Mouse (Mus musculus) testis, adult 2 months (tissue): ENCODE results near the gene Fam107b. TPM values are rescaled to one million over a fixed set of nuclear protein-coding genes. Genes with fewer than 3 reads are reported as not detected.
A peak's percentile ranks its signal among the peaks of the same experiment; 100 is the strongest.

ENCODE experiments used
- H3K27ac ChIP-seq: fragments of 200-500 bp; 2 replicates; pipeline ENCODE4 v1.5.1; 2012; ENCODE audit warnings: low read depth, low read length; ENCODE audit not compliant: control insufficient read depth, insufficient read depth
- H3K27me3 ChIP-seq: fragments of 200-500 bp; 2 replicates; pipeline ENCODE4 v1.6.1; 2012; ENCODE audit warnings: mild to moderate bottlenecking, low read length, moderate library complexity; ENCODE audit not compliant: control insufficient read depth, insufficient read depth
- H3K36me3 ChIP-seq: fragments of 200-500 bp; 2 replicates; pipeline ENCODE4 v1.6.1; 2012; ENCODE audit warnings: mild to moderate bottlenecking, low read length; ENCODE audit not compliant: control insufficient read depth, insufficient read depth
- H3K4me1 ChIP-seq: fragments of 200-500 bp; 2 replicates; pipeline ENCODE4 v1.6.1; 2012; ENCODE audit warnings: low read length; ENCODE audit not compliant: control insufficient read depth, insufficient read depth
- H3K4me3 ChIP-seq: fragments of 200-500 bp; 2 replicates; pipeline ENCODE4 v1.5.1; 2012; ENCODE audit warnings: low read depth, mild to moderate bottlenecking, low read length, moderate library complexity, mixed read lengths; ENCODE audit not compliant: control insufficient read depth
- CTCF ChIP-seq: fragments of 200-500 bp; IDR thresholded peaks from 2 replicates; pipeline ENCODE4 v1.5.1; 2012; ENCODE audit warnings: low read depth, mild to moderate bottlenecking, inconsistent platforms, low read length, moderate library complexity; ENCODE audit not compliant: control insufficient read depth, insufficient read depth, insufficient replicate concordance
- POLR2A ChIP-seq: fragments of 200-500 bp; IDR thresholded peaks from 2 replicates; pipeline ENCODE4 v1.6.1; 2012; ENCODE audit warnings: low read depth, mild to moderate bottlenecking, inconsistent platforms, low read length, moderate library complexity; ENCODE audit not compliant: control insufficient read depth
- polyA plus RNA-seq: library from polyadenylated mRNA; depleted of rRNA; stranded (reverse); fragments of >200 nt; gene quantifications from 2 replicates; pipeline ENCODE4 v1.2.3, GENCODE M21; 2012

Fam107b gene
- polyA plus RNA-seq, 1 experiment: 75.0 TPM

- Histone ChIP-seq H3K27me3 (no peaks in the 10 kb centered on the region), H3K4me3 (no peak overlapping the region), H3K4me1 (peaks cover 3% of the 10 kb centered on the region; the same call in 1 of the 2 replicates), H3K27ac (no peak overlapping the region), H3K36me3 (no peaks in the 10 kb centered on the region)
- TF ChIP-seq CTCF: no peak
- TF ChIP-seq POLR2A: no peak
Measured at GRCm38 (mm10) chr2:3753749-3754148, 183.5 kb downstream of the Fam107b start.

DNA sequence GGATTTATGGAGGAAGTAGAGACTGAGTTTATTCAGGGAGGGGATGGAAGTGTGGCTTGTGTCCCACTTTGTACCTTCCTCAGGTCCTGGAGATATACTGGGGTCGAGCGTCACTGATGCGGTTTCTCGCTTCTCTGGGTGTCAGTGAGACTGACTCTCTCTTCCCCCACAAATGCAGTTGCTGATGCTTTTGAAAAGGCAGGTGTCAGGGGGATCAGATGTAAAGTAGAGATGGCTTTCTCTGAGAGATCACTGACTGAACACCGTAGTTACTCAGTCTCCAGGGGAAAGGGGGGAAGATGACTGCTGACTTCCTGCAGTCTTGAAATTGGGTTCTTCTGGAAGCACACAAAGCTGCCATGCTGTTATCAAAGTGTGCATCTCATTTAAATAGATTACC, 185.6 kb downstream of the Fam107b start:
- H3K36me3 ChIP-seq: no peaks in the 10 kb centered on the region
- H3K4me1 ChIP-seq: no peaks in the 10 kb centered on the region
- no peak overlapping the region for H3K27ac ChIP-seq
- H3K4me3 ChIP-seq: no peak overlapping the region
- no peaks in the 10 kb centered on the region for H3K27me3 ChIP-seq
- TF ChIP-seq POLR2A: no peak
- TF ChIP-seq CTCF: no peak

DNA sequence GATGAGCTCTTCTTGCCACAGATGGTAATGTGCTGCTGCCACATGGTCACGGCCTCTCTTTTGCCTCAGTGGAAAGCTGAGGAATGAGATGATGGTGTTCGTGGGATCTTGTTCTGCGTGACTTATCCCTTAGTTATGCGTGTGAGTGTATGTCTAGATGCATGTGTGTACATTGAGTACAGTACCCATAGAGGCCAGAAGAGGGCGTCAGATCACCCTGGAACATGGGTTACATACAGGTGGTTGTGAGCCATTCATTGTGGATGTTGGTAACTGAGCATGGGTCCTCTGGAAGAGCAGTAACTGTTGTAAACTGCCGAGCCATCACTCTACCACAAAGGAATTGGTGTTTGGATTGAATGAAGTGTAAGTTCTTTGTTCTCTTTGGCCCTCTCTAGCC, 188.1 kb downstream of the Fam107b start:
- Histone ChIP-seq H3K27me3 (no peaks in the 10 kb centered on the region), H3K4me1 (no peaks in the 10 kb centered on the region), H3K36me3 (no peaks in the 10 kb centered on the region), H3K4me3 (no peak overlapping the region), H3K27ac (no peak overlapping the region)
- no peak for TF ChIP-seq POLR2A
- no peak for TF ChIP-seq CTCF

- Histone ChIP-seq H3K27me3 (no peaks in the 10 kb centered on the region), H3K4me3 (no peak overlapping the region), H3K36me3 (no peaks in the 10 kb centered on the region), H3K4me1 (no peaks in the 10 kb centered on the region), H3K27ac (no peak overlapping the region)
- TF ChIP-seq CTCF: no peak
- no peak for TF ChIP-seq POLR2A
Measured at GRCm38 (mm10) chr2:3760234-3760836, 190.0 kb downstream of the Fam107b start.

DNA sequence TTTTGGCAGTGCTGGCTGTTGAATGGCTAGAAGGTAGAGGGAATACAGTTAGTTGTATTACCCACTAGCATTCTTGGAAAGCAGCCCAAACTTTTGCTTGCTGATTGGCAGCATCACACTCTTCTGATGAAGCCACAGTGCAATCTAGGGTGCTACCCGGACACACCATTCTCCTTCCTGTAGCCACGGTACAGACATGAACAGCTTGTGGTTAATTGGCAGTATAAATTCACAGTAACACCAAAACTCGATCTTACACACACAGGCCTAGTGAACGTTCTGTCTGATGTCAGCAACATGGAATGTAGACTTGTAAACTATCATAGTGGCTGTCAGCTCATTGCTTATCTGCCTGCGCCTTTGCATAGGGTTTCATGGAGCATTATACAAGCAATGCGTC, 193.8 kb downstream of the Fam107b start:
- H3K27ac ChIP-seq: no peak overlapping the region
- no peak for TF ChIP-seq POLR2A
- TF ChIP-seq CTCF: no peak
- H3K4me3 ChIP-seq: no peak overlapping the region
- H3K36me3 ChIP-seq: no peaks in the 10 kb centered on the region
- no peaks in the 10 kb centered on the region for H3K4me1 ChIP-seq
- H3K27me3 ChIP-seq: no peaks in the 10 kb centered on the region

- TF ChIP-seq POLR2A: no peak
- no peak for TF ChIP-seq CTCF
- H3K36me3 ChIP-seq: no peaks in the 10 kb centered on the region; the same call in 1 of the 2 replicates
- H3K4me1 ChIP-seq: no peaks in the 10 kb centered on the region
- no peak overlapping the region for H3K4me3 ChIP-seq
- no peaks in the 10 kb centered on the region for H3K27me3 ChIP-seq
- no peak overlapping the region for H3K27ac ChIP-seq
Measured at GRCm38 (mm10) chr2:3765957-3766783, 195.9 kb downstream of the Fam107b start.

- TF ChIP-seq POLR2A: no peak
- TF ChIP-seq CTCF: peak; percentile 67; the same call in 1 of the 2 replicates
- Histone ChIP-seq H3K27me3 (no peaks in the 10 kb centered on the region), H3K27ac (peak overlapping the region; percentile 84), H3K4me1 (no peaks in the 10 kb centered on the region), H3K36me3 (no peaks in the 10 kb centered on the region; the same call in 1 of the 2 replicates), H3K4me3 (peak overlapping the region; percentile 67; the same call in 1 of the 2 replicates)
Measured at GRCm38 (mm10) chr2:3769260-3769659, 199.0 kb downstream of the Fam107b start.
